Mouse (Mus musculus) 3T3-L1 (cell line): ENCODE measurements at regions not wholly inside any gene's neighbourhood (a gene's known extent, or its start where the extent isn't known, plus 50 kb on each side); places are given as distances from the start of the nearest gene placed in this dataset.
A peak's percentile ranks its signal among the peaks of the same experiment; 100 is the strongest.

Experiments used
- DNase-seq: peaks from one replicate; pipeline ENCODE4 v3.0.0-alpha.2; 2015; ENCODE audit warnings: low read depth, low spot score

DNA sequence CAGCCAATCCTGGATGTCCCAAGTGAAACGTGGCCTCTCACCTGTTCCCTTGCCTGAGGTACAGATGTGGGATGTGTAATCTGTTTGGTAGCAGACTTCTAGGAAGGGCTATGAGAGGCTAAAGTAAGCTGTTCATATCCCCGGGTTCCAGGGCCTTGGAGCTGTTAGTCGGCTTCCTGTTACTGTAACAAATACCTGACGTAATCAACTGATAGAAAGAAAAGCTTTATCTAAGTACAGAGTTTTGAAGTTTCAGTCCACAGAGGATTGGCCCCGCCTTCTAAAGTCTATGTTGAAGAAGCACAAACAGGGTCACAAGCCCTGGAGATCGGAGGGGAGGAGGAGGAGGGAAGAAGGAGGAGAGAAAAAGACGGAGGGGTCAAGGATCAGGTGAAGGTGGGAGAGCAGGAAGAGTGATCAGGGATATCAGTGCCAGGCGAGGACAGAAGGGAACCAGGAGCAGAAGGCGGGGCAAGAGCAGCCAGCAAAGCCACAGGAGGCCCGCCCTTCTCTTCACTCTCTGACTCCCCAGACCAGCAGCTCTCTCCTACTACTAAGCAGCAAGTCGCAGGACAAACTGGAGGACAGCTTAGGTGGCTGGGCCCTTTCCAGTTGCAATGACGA lies 276.5 kb upstream of the Cdyl start:
- no peak for DNase-seq

- DNase-seq, result peak; percentile 50
Measured at GRCm38 (mm10) chr13:35383624-35384018, 276.0 kb upstream of the Cdyl start.

DNA sequence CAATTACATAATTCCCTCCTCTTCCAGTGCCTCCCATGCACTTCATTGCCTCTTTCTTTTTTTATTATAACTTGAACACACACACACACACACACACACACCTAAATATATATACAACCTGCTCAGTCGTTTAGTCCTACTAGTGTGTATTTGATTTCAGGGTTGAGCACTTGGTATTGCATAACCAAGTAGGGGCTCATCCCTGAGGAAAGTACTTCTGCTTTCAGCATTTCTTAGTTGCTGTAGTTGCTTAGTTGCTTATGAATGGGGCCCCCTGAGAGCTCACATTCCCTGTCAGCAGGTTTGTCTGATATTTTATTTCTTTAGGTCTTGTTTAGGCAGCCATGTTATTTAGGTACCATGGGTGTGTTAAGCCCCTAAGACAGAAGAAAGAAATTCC lies 271.3 kb upstream of the Cdyl start:
- DNase-seq, result no peak

DNA sequence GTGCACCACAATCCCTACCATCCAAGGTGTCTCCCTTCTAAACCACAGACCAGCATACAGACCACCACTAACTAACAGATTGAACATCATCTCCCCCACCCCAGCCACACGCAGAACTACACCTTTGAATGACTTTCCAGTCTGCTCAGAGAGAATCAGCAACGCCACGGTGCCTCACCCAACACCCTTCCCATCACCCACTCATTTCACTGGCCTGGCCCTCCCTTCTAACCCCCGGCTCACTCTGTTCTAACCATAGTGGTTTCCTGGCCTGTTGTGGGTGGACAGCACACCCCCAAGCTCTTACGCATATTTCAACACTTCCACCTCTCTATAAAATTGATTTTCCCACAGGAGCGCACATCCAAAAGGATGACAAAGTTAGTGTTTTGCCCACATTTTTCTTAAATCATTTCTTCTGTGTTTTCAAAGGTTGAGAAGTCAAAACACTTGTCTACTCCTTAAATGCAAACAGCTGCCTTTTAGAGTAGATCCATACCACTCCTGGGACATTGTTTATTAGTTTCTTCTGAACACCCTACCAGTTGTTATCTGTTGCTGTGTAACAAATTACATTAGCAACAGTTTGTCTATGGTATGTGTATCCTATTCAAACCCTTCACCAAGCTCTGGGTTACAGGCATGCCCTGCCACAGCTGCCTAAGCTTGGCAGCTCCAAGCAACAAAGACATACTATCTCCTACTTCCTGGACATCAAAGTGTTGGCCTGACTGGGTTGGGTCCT lies 269.7 kb upstream of the Cdyl start:
- no peak for DNase-seq

DNA sequence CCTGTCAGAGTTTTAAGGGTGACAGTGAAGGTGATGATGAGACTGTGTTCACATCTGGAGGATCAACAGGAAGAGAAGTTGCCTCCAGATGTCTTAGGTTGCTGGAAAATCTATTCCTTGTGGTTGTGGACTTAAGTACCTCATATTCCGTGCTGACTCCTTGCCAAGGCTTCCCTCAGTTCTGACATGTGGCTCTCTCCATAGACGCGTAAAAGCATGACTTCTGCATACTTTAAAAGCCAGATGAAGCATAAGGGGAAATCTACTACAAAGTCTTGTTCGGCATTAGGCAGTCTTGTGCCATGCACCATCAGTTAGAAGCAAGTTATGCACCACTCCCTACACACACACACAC lies 269.1 kb upstream of the Cdyl start:
- DNase-seq, result peak; percentile 63

DNA sequence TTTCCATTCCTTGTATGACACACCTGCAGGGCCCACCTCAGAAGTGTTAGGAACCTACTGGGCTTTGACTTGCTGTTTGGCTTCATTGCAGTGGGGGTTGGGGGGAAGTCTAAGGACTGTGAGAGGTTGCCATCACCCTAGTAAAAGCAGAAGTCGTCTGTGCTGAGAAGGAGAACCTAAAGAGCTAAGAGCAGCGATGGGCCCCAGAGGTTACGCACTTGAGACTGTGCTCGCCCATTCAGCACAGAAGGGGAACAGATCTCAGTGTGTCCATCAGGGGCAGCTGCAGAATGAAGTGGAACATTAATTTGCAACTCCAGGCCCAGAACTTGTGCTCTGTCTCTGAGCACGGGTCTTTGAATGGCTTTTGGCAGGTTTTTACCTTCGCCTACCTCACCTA lies 267.5 kb upstream of the Cdyl start:
- no peak for DNase-seq

DNA sequence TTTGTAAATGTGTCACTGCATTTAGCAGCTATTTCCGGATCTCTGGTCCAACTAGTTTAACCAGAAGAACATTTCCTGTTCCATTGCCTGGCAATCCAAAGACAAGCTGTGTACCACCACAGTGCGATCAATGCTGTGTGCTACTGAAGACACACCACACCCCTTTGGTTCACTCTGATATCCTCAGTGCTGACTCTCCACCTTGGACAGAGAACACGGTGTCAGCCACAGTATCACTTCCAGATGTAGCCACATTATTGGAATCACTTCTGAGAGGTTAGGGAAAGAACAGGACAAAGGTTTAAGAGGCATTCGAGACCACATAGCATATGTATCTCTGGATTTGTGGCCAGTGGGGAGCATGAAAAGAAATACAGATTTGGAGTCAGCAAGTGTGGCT lies 264.4 kb upstream of the Cdyl start:
- DNase-seq, result no peak

- DNase-seq, result peak; percentile 99
Measured at GRCm38 (mm10) chr13:35395630-35396029, 264.0 kb upstream of the Cdyl start.

DNA sequence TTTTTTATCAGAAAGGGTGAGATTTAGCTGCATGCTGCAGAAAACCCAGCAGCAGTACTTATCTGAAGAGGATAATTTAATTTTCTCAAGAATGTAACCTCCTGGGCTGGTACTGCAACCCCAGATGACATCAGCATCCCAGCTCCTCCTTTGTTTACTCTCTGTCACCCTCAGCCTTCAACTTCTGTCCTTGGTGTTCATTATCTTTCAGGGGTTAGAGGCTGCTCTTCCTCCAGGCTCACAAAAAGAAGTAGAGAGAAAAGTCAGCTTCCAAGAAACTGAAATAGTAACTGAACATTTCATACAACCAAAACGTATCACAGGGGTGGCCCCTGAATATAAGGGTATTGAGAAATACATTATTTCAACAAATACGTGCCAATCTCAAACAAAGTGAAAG lies 262.5 kb upstream of the Cdyl start:
- DNase-seq, result no peak

GRCm38 (mm10) chr13:35398192-35398591 lies 261.4 kb upstream of the Cdyl start:
- DNase-seq, result no peak

- no peak for DNase-seq
Measured at GRCm38 (mm10) chr13:35402856-35403255, 256.8 kb upstream of the Cdyl start.

GRCm38 (mm10) chr13:35404428-35404827 lies 255.2 kb upstream of the Cdyl start:
- DNase-seq, result no peak

DNA sequence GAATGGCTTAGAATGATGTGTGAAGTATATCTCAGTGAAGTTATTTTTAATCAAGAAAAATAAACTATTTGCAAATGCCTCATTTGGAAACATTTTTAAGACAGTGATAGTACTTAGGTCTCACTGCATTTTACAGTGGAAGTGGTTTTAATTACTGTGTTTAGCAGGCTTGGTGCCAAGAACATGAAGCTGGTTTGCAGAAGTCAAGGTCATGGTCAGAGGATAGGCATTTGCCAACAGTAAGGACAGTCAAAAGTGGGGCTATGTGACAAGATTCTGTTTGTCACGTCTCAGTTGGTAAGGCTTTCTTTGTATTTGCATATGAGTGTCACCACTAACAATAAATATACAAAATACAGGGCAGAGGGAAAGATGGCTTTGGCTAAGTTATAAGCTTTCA lies 254.2 kb upstream of the Cdyl start:
- no peak for DNase-seq

DNA sequence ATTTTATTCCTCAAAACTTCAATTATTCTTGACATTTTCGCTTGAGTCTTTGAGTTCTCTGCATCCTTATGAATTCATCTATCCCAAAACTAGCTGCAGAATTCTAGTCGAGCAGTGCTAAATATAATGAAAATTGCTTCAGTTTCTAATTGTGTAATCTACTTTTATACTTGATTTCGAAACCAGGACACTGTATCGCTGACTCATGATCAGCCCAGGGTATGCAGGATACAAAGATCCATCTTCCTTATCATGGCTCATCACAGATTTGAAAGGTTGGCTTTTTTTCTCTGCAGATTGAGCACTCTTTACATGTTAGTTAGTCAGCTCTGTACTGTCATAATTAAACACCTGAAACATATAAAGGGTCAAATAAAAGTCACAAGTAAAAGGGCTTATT lies 242.1 kb upstream of the Cdyl start:
- no peak for DNase-seq

DNA sequence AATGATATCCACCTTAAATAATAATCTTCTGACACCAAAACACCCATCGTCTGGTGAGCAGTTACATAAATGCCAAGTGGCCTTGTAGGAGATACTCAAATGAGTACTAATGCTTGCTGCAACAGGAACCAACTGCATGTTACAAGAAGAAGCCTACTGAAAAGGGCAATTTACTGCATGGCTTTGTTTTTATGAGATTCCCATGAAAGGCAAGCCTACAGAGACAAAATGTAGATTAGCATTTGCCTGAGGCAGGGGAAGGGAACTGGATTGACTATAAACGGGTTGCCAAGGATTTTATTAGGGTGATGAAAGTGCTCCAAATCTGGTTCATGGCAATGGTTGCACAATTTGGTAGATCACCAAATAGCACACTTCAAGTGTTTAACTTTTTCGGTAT lies 239.6 kb upstream of the Cdyl start:
- DNase-seq, result no peak

DNA sequence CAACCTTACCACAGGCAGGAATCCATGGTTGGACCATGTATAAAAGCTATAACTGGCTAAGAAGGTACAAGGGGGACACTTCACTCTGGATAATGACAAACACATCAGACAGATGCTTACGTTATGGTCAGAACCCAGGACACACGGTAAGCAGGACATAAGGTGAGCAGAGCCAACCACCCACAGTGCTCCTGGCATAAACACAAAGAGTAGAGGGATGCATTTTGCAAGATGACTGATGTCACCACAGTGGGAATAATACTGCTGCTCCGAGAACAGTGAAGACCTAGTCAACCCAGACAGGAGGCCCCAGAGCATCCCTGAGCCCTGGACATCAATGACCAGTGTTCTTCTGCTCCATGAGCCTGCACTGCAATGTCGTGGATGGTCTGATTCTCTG lies 233.6 kb upstream of the Cdyl start:
- DNase-seq, result no peak

DNA sequence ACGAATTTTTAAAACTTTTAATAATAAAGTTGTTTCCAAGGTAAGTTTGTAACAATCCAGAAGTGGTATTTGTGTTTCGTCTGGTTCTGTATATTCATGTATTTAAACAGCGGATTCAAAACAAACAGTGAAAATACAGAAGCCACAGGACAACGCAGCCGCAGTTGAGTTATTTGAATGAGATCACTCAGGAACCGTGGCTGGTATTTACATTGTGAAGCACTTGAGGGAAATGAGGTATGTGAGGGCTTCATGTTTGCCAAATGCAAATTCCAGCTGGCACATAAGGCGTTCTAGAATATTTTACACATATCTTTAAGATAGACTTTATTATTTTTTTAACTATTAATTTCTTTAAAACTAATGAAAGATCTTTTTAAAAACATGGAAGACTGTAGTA lies 224.5 kb upstream of the Cdyl start:
- DNase-seq, result no peak

GRCm38 (mm10) chr13:35447661-35448060 lies 212.0 kb upstream of the Cdyl start:
- DNase-seq, result no peak

GRCm38 (mm10) chr13:35452420-35452819 lies 207.2 kb upstream of the Cdyl start:
- peak; percentile 35 for DNase-seq

- peak; percentile 54 for DNase-seq
Measured at GRCm38 (mm10) chr13:35453222-35453914, 206.3 kb upstream of the Cdyl start.

DNA sequence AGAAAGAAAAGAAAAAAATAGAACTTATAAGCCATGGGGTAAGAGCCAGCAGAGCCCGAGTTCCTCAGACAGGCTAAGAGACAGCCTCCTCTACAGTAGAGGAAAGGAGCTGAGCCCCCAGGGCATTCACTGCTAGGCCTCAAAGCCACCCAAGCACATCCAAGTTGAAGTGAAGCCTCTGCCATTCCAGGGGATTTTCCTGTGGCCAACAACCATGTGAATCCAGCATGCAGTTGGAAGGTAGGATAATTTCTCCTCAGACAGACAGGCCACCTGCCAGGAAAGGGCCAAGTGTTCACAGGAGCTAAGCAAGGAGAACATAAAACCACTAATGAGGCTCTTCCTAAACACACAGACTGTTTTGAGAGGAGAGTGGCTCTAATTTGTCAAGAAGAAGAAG lies 199.6 kb upstream of the Cdyl start:
- DNase-seq, result no peak

DNA sequence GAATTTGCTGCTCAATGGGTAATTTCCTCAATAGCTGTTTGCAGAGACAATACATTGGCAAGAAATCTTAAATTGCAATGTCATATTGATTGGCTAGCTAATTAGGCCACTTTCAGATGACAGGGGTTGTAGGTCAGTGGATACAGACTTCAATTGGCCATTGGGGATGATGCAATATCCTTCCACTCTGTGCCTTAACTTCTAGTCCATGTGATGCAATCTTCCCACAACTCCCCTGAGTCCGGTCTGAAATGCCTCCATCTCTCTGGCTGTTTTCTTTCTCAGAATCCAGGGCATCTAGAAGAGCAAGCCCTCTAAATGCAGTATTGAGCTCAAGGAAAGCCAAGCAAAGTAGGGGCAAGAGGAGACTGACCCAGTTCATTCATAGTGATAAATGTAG lies 196.4 kb upstream of the Cdyl start:
- DNase-seq, result peak; percentile 82

DNA sequence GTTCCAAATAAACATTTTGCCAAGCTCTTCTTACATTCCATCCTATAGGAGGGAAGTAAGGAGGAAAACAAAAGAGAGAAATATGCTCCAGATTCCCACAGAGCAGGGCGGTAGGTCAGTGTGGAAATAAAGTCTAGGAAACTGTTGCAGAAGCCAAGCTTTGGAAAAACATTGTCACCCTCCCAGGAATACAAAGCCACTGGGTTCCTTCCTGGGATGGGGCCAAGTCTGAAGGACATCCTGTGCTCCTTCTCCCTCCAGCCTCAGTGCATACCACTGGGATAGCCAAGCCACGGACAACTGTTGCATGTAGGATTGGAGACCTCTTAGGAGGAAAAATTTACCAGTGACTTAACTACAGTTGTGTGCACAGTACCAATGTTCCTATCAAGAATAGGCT lies 195.8 kb upstream of the Cdyl start:
- peak; percentile 65 for DNase-seq
